Mouse (Mus musculus) c-Kit-positive CD71-negative TER-119-negative erythroid progenitor cells, embryonic 14.5 days (primary cell): ENCODE results near the gene Foxp2.

ENCODE experiments used
- DNase-seq: peaks from one replicate; pipeline ENCODE4 v3.0.0-alpha.2; 2013; ENCODE audit warnings: low read depth

Gene Foxp2

GRCm38 (mm10) chr6:14901183-14901970 is at the start of gene Foxp2:
Gene Foxp2 (plus strand): TSS chr6:14901349.
- no peak for DNase-seq

GRCm38 (mm10) chr6:14885199-14885598 is 15.9 kb upstream of the Foxp2 start:
- DNase-seq, result no peak

- DNase-seq, result no peak
Observed at GRCm38 (mm10) chr6:14897028-14897427, 4.1 kb upstream of the Foxp2 start.

- no peak for DNase-seq
Observed at GRCm38 (mm10) chr6:14898096-14898855, 2.9 kb upstream of the Foxp2 start.

DNA sequence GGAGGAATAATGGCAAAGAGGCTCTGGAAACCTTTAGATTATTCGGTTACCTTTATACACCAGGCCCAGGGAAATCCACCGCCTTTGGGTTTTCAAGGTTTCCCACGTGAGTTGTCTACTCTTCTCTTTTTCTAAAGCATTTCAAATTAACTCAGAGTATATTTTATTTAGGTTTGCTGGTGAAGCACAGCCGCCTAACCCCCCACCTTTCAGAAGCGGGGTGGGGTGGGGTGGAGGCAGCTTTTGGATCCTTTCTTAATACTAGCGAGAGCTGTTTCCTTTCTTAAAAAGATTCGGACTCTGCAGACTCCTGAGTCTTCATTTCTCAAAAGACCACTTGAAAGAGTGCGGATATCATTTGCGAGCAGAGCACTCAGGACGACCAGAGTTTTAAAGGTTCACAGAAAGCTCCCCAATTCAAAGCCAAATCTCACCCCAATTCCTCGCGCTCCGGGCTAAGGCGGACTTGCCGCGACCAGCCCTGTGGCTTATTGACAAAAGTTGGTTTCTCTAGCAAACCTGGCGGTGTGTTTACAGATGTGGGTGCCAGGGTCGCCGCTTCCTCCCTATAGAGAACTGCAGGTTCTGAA is 2.0 kb upstream of the Foxp2 start:
- no peak for DNase-seq

GRCm38 (mm10) chr6:14899936-14900578 is 1.1 kb upstream of the Foxp2 start:
- no peak for DNase-seq

GRCm38 (mm10) chr6:14900579-14901021 is 549 bp upstream of the Foxp2 start:
- DNase-seq, result no peak

DNA sequence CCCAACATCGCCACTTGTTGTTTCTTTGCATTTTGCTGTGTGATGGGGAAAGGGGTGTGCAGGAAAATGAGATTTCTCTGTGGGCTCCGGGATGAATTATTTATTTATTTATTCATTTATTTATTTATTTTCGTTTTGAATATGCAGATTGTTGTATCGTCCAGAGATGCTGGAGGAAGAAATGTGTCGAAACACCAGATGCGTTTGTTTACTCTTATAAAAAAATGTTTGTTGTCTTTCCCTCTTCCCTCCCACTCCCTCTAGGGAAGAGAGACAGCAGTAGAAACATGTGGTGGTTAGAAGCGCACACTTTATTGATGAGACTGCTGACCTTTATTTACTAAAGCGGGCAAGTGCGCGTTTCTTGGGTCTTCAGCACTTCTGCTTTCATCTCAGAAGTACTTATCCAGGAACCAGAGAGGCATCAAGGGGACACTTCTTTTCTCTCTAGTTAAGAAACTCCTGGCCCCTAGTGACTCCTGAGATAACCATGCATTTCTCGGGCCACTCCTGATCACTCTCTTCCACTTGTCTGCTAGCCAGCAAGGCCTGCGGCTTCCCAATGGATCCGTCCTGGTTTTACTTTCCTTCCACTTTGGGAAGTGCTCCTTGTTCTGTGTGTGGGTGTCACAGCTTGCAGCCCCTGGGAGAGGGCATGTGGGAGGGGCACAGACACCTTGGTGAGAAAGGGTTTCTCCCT is 972 bp downstream of the Foxp2 start:
- no peak for DNase-seq

DNA sequence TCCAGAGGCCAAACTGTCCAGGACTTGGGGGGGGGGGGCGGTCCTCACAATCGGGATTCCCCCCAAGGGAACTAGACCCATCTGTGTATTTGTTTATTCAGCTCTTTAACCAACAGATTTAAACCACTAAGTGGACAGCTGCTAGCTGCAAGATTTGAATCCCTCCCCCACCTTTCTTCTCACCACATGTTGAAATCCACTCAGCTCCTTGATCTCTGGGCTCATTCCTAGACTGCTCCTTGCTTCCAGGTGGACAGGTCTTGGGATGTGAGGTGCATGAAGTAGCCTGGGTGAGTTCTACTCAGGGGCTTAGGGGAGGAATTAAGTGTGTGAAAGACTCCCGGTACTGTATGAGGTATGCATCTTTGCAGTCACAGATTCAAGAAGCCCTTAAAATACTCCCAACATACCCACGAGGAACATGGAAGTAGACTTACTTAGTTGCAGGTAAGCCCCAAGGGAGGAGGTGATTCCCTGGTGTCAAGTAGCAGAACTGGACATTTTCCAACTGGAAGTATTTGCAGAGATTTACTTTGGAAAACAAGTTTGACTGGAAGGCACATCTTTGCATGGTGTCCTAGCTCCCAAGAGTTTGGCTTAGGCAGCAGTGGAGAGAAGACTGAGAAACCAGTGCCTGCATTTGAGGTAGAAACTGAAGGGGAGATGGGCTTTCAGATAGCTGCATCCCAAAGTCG is 2.3 kb downstream of the Foxp2 start:
- DNase-seq, result no peak

DNA sequence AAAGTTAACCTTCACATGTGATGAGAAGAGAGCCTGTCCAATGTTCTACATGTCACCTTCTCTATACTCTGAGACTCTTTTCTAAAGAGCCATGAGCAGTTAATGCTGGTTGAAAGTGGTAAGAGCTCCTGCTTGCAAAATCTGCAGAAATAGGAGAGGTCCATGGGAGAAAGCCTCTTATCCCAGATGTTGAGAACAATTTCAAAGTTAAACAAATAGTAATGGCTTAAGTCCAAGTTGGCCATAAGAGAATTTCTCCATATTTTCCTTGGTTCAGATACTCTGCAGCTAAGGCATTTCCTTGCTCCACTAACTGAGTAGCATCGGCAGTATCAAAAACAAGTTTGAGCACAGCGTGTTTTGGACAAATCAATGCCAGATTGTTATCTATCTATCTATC is 13.9 kb downstream of the Foxp2 start:
- no peak for DNase-seq

DNA sequence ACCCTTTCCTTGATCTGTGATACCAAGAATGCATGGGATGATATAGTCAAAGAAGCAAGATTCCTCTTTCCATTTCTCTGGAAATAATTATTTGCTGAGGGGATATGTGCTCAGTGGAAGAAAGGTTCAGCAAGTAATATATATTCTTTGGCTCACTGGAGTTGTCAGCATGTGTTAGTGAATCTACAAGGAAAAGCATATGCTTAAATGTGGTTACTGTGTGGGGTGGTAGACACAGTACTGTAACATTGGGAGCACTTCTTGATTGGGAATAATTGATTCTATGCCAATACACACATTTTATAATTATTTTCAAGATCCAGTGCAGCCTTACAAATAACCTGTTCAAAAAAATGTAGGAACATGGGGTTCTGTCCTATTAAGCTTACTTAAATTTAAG is 21.6 kb downstream of the Foxp2 start:
- DNase-seq, result no peak

DNA sequence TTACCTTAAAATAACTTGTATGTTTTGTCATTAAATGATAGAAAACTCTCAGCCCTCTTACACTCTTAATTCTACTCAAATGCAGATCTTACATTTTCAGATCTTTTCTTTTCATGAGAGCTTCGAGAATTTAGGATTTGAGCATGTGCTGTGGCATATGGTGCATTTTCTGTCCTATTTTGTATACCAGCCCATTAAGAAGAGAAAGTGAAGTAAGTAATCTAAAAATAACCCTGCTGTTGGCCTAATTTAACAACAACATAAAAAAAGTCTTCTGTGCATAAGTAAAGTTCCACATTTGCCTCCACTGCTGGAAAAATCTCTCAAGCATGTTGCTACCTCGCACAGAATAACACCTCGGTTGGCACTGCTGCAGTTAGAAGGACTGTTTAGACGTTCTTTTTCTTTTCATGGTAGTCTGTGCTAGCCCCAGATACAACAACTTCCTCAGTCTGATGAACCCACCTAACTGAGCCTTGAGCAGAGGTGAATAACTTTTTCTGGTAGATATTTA is 23.9 kb downstream of the Foxp2 start:
- no peak for DNase-seq

DNA sequence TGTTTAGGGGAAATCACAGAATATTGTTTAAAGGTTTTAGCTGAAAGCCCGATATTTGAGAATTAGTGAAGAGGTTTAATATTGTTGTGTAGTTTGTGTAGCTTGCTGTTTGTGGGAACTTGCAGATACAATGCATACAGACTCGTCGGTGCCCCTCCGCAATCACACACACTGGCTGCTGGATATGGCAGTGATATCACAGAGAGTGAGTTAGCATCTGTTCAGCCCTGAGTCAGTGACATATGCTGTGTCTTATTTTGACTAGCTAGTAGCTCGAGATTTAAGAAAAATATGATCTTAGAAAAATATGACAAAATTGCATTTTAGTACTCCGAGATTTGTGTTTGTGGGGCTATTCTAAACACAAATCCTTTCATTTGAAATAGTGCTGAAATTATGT is 49.9 kb downstream of the Foxp2 start:
- no peak for DNase-seq

DNA sequence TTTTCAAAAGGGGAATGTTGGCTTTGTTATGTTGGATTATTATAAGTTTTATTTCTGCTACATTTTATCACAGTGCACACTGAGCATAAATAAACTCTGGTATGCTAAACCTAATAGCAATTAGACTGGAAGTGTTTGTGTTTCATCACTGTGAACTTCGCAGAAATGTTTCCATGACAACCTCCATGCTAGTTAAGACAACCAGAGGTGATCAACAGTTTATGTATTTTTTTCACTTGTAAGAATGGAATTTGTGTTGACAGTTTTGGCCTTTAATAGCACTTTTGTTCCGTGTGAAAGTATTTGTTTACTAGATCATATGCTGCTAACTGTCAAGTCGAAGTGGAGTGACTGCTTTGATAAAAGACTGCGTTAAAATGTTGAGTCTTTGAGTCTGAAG is 51.6 kb downstream of the Foxp2 start:
- DNase-seq, result no peak

- DNase-seq, result no peak
Observed at GRCm38 (mm10) chr6:14977042-14977441, 75.9 kb downstream of the Foxp2 start.

GRCm38 (mm10) chr6:14978201-14978600 is 77.1 kb downstream of the Foxp2 start:
- DNase-seq, result no peak

- no peak for DNase-seq
Observed at GRCm38 (mm10) chr6:15008113-15008512, 107.0 kb downstream of the Foxp2 start.

- no peak for DNase-seq
Observed at GRCm38 (mm10) chr6:15028488-15028887, 127.3 kb downstream of the Foxp2 start.

GRCm38 (mm10) chr6:15029446-15030125 is 128.4 kb downstream of the Foxp2 start:
- peak; percentile 8 for DNase-seq

DNA sequence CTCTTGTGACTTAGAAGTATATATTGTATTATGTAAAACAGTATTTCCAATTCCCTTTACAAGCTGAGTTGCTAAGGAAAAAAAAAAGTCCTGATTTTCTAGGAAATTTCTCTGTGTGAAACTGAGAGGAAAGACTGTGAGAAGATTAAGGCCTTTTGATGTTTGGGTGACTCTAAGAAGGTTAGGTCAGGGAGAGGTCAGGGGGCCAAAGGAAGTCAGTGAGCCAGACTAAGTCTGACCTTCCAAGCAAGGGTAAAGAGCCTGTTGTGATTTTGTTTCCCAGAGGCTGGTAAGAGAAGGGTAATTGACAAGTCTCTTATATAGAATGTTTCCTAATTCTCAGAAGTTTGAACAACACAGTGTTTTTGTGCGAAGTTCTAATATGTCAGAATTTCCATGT is 162.1 kb downstream of the Foxp2 start:
- DNase-seq, result no peak
